Mouse (Mus musculus): ENCODE measurements at regions not wholly inside any gene's neighbourhood (a gene's known extent, or its start where the extent isn't known, plus 50 kb on each side); places are given as distances from the start of the nearest gene placed in this dataset.

DNA sequence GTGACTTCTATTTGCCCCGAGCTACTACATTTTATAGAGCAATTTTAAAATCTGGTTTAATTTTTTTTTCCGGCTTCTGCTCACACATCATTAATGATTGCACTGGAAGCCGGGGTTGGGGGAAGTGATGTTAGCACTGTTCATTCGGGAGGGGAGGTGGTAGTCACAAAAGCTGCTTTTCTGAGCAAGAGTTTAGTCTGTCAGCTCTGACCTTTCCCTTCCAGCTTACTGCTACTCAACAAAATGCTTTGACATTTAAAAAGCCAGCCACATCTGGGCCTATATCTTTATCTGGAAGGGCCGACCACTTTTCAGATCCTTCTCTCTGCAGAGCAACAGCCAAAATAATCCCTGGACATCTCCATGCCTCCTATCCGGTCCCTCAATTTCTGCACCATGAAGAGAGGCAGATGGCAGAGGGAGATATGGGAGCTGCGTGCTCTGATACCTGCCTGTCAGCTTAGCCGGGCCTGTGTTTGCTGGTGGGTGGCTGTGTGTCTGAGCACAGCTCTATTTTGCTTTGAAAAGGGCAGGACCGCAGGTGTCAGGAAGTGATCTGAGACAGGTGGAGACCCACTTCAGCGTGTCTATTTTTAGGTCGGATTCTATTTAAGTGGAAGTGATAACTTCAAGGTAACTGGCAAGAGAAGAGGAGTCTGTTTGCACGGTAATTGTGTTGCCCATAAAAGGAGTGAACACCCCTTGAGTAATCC, 63.1 kb downstream of the Kcnf1 start:
- TF ChIP-seq CTCF (IDR thresholded peaks at IDR 0.05 in 2 of 3, conservative IDR thresholded peaks at IDR 0.05 in 1 of 3; ENCODE audit: control insufficient read depth in 1 of 3, insufficient read depth in 1 of 3, low read depth in 2 of 3, low read length in 3 of 3, poor library complexity in 1 of 3, severe bottlenecking in 1 of 3) = no peak
- no peak for TF ChIP-seq GATA1 (IDR thresholded peaks at IDR 0.05; ENCODE audit: low read depth, low read length)
- no peak for TF ChIP-seq POLR2A (IDR thresholded peaks at IDR 0.05; ENCODE audit: control insufficient read depth in 1 of 2, insufficient read depth in 1 of 2, low read depth in 1 of 2, low read length in 2 of 2, poor library complexity in 1 of 2)
- TF ChIP-seq EP300 (IDR thresholded peaks at IDR 0.05; ENCODE audit: low read depth in 1 of 2, low read length in 2 of 2) = no peak
- TF ChIP-seq HCFC1 (IDR thresholded peaks at IDR 0.05; ENCODE audit: low read depth, low read length) = no peak
- TF ChIP-seq MAFK (IDR thresholded peaks at IDR 0.05; ENCODE audit: borderline replicate concordance, low read depth, low read length) = no peak

Data from MEL (cell line).